Mouse (Mus musculus) lung, postnatal 4 days (tissue): Measurements from ENCODE around the gene Rpgrip1.
"Not testable (repeated sequence)": the region's sequence is repeated elsewhere in the genome, so short reads cannot be mapped to it uniquely, and the experiment has no call there.

Experiments used
- DNase-seq, 2 experiments: peaks; one replicate each; pipeline ENCODE4 v3.0.0; 2021

Rpgrip1 gene

GRCm38 (mm10) chr14:52110346-52110745 lies at the start of gene Rpgrip1:
Rpgrip1 (plus strand) TSS chr14:52110704.
- no peak for DNase-seq

GRCm38 (mm10) chr14:52060800-52061199 lies 49.7 kb upstream of the Rpgrip1 start:
- no peak for DNase-seq

GRCm38 (mm10) chr14:52061798-52062197 lies 48.7 kb upstream of the Rpgrip1 start:
- no peak for DNase-seq

- DNase-seq, result no peak
Observed at GRCm38 (mm10) chr14:52066135-52066534, 44.4 kb upstream of the Rpgrip1 start.

- DNase-seq, result no peak
Observed at GRCm38 (mm10) chr14:52071599-52072137, 38.8 kb upstream of the Rpgrip1 start.

GRCm38 (mm10) chr14:52083083-52083482 lies 27.4 kb upstream of the Rpgrip1 start:
- no peak for DNase-seq

GRCm38 (mm10) chr14:52094533-52094932 lies 16.0 kb upstream of the Rpgrip1 start:
- no peak for DNase-seq

GRCm38 (mm10) chr14:52097191-52097590 lies 13.3 kb upstream of the Rpgrip1 start:
- not testable (repeated sequence) for DNase-seq

GRCm38 (mm10) chr14:52098387-52098786 lies 12.1 kb upstream of the Rpgrip1 start:
- DNase-seq, result not testable (repeated sequence)

GRCm38 (mm10) chr14:52099563-52099962 lies 10.9 kb upstream of the Rpgrip1 start:
- no peak for DNase-seq

GRCm38 (mm10) chr14:52100170-52100960 lies 10.1 kb upstream of the Rpgrip1 start:
- DNase-seq, result no peak

GRCm38 (mm10) chr14:52101285-52102157 lies 9.0 kb upstream of the Rpgrip1 start:
- no peak for DNase-seq

- no peak for DNase-seq
Observed at GRCm38 (mm10) chr14:52103474-52103855, 7.0 kb upstream of the Rpgrip1 start.

- DNase-seq, result peak; percentile 100
Observed at GRCm38 (mm10) chr14:52103856-52104676, 6.4 kb upstream of the Rpgrip1 start, which contains the start of gene Hnrnpc. Hnrnpc (minus strand) TSS chr14:52104028.

GRCm38 (mm10) chr14:52104677-52105285 lies 5.7 kb upstream of the Rpgrip1 start:
- no peak for DNase-seq

GRCm38 (mm10) chr14:52105308-52105707 lies 5.2 kb upstream of the Rpgrip1 start:
- no peak for DNase-seq

GRCm38 (mm10) chr14:52106741-52107140 lies 3.8 kb upstream of the Rpgrip1 start:
- peak; percentile 80 to 81 for DNase-seq

GRCm38 (mm10) chr14:52108025-52108424 lies 2.5 kb upstream of the Rpgrip1 start:
- no peak for DNase-seq

- DNase-seq, result no peak
Observed at GRCm38 (mm10) chr14:52114101-52114500, 3.6 kb downstream of the Rpgrip1 start.

GRCm38 (mm10) chr14:52117241-52117640 lies 6.7 kb downstream of the Rpgrip1 start:
- DNase-seq, result no peak

- DNase-seq, result no peak
Observed at GRCm38 (mm10) chr14:52118456-52118822, 7.9 kb downstream of the Rpgrip1 start.
